Mouse (Mus musculus): Measurements from ENCODE around the gene Abhd12.
"Not testable (repeated sequence)": the region's sequence is repeated elsewhere in the genome, so short reads cannot be mapped to it uniquely, and the experiment has no call there.

Abhd12 gene

DNA sequence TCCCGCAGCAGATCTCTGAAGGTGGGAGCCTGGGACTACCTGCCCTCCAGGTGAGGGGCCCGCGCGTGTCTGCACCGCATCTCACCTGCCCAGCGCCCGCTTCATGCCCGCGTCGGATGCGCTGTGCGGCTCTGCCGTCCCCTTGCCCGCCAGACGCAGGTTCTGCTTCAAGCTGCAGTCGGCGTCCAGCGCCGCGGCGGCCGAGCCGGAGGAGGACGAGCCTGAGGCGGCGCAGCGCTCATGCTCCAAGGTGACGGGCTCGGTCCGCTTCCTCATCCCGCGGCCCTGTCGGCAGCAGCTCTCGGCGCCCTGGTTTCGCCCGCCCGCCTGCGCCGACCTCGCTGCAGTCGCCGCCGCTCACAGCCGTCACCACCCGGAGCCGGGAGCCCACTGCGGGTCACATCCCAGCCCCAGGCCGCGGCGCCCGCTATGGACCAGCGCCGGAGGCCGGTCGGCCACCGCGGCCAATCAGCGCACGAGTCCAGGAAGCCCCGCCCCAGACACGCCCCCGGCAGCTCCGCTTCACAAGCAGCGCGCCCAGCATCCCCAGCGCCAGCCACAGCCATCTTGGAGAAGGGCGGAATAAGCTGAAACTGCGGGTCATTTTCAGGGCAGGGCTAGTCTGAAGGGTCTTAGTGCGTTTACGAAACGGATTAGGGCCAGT, at the start of gene Abhd12:
TSS of gene Abhd12 (minus strand) at position 470 of the 664 bp plus-strand sequence.
- peak; percentile 95 for DNase-seq (ENCODE audit: low spot score)

DNA sequence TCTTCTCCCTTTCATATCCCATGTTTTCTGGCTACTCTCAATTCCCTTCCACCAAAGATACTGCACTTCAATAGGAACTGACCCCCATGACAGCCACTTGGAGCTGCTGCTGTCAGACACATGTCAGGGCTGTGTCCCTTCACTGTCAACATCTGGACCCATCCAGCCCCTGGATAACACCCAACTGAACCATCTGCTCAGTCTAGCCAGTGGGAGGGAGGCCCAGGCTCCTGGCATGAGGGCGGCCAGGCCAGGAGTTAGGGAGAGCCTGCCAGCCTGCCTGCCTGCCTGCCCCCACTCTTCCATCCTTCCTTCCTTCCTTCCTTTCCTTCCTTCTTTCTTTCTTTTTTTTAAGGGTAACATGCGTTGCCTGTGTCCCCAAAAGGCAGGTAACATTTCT, 46.7 kb upstream of the Abhd12 start:
- no peak for DNase-seq (ENCODE audit: low spot score)

DNA sequence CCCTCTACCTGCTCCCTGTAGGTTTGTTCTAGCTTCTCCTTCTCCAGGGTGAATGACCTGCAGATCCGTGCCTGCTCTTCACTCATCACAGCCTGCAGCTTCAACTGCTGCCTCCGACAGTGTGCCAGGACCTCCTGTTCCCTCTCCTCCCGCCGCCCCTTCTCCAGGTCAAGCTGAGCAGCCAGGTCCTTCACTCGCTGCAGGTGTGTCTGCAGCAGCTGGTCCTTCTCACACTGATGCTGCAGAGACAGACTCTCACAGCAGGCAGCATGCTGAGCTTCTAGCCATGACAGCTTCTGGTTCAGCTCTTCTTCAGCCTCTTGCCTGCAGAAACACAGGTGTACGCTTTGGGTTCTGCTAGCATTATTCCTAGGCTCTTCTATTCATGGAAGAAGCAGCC, 45.5 kb upstream of the Abhd12 start:
- no peak for DNase-seq (ENCODE audit: low spot score)

DNA sequence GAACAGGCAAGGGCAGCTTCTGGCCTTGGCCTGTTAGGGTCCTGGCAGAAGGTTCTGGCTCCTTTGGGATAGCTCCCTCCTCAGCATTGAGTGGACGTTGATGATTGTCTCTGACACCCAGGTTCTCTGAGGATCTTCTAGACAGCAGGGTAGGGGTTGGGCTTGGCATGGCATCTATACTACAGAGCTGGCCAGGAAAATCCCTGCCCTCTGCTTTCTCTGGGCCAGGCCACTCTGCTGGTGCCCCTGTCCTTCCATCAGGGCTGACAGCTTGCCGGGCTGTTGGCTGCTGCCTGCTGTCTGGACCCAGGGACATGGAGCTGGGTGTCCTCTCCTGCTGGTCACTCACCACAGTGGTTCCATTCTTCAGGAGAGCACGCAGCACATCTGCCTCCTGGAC, 45.1 kb upstream of the Abhd12 start:
- no peak for DNase-seq (ENCODE audit: low spot score)

DNA sequence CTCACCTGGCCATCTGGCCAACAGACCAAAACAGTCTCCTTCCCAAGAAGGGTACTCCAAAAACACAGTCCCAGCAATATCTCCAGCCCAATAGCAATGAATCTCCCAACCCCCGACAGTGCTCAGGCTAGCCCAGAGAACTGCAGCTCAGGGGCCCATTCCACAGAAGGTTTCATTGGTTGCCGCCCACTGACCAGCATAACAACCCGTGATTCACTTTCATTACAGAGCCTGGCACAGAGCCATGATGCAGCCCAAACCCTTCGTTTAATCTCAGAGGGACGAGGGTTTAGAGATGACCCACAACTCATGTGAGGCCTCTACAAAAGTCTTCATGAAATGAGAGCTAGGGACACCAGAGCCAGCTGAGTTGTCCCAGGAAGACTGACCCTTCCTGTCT, 44.2 kb upstream of the Abhd12 start:
- no peak for DNase-seq (ENCODE audit: low spot score)

DNA sequence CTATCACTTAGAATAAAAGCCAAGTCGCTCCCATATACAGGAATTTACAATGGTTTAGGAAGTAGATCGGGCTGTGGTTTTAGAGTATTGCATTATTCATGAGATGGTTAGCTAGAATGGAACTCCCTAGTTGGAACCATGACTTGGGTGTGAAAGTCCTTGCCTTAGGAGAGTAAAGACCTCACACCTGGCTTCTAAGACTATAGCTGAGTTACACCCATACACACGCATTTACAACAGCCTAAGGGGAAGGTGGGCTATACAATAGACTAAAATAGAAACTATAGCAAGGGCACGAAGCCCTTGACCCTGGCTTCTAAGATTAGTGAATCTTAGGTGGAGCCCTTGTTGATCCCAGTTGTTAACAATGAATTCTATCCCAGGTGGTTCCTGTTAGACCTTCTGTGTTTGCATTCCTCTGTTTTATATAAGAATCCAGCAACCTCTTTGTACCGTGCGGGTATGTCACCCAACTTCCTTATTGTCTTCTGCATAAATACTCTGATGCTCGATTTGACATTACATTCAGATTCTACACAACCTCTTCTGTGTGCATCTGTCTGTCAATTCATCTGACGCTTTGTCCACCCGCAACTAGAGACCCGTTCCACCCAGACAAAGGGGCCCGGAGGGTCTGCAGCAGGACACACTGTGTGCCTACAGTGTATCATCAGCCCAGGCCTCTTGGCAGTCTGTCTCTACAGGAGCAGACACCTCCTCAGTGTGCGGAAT, 43.5 kb upstream of the Abhd12 start:
- DNase-seq (ENCODE audit: low spot score) = not testable (repeated sequence)

DNA sequence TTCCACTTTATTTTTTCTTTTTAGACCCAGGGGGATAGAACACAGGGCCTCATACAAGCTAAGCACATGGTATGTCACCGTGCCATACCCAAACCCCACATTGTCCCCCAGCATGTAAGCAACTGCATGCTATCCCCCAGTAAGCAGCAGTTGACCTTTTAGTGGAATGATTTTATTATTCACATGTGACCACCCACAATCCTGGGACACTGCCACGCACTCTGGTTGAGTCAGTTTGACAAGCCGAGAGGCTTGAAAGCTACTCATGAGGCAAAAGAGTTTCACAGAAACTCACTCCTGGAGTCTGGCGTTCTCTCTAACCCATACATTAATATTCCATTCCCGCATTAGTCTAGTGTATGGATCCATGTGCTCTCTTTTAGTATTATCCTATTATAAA, 42.8 kb upstream of the Abhd12 start:
- not testable (repeated sequence) for DNase-seq (ENCODE audit: low spot score)

DNA sequence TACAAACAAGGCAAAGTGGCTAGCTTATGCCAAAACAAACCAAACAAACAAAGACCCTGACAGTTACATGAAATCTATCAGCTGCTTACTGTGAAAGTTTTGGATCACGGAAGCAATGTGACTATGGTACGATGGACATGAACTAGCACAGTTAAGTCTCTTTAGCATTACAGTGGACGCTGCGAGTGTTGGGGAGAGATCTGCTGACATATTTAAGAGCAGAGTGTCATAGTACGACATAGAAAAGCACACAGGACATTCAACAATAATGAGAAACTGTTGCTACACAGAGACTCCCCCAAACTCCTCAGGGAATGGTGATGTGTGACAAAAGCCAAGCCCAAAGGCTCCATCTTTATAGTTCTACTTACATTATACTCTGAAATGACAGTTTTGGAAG, 39.5 kb upstream of the Abhd12 start:
- DNase-seq (ENCODE audit: low spot score) = no peak

DNA sequence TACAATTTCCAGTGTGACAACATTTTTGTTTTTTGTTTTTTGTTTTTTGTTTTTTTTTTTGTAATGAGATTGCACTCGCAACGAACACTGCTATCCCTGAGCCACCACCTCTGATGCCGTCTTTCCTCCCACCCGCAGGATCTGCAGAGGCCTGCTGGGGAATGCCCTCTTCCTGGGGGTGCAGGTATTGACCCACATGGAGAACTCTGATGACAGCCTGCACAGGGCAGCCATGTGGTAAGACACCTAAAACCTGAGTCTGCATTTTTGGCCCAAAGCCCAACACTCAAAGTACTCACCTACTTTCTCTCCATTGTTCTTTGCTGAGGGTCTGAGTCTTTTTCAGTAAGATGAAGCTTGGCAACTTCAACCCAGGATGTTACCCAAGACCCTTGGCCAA, 30.1 kb upstream of the Abhd12 start:
- DNase-seq (ENCODE audit: low spot score) = no peak

DNA sequence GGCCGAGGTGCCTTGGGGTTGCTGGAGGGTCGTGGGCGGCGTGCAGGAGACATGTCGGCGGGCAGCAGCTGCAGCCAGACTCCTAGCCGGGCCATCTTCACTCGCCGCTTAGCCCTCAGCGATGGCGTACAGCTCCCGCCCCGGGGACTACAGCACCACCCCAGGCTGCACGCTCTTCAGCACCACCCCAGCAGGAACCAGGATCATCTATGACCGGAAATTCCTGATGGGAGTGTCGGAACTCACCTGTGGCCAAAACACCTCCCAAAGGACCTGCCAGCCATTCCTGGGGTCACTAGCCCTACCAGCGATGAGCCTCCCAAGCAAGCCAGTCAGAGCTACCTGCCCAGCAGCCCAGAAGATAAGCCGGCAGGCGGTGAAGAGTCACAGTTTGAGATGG, 28.9 kb upstream of the Abhd12 start:
- no peak for DNase-seq (ENCODE audit: low spot score)

DNA sequence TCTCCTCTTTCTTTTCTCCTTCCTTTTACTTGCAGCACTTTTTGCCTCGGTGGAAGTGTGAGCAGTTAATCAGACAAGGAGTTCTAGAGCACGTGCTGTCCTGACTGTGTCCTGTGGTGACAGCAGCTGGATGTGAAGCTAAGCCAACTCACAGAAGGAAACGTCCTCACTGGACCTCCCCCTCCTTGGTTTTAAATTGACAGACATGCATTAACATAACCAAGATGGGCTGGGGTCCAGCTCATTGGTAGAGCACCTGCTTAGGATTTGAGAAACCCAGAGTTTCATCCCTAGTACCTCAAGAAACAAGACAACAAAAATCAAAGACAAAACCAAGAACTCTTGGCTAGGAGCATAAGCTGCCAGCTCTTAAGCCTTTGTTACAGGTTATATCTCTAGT, 26.3 kb upstream of the Abhd12 start:
- DNase-seq (ENCODE audit: low spot score) = no peak

DNA sequence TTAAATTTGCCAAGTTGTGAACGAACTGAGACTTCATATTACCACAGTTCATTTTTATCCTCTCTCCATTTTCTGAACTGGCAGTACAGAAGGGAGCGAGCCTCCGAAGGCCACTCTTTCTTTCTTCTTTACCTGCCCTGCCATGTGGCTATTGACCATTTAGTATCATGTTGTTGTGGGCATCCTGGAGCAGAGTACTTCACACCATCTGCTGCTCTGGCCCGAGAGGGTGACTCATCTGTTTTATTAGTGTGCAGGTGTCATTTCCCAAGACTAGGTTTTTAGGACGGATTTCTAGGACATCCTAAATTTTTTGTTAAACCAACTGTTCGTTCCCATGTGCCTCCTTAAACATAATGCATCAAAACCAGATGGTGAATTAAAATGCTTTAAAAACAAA, 24.6 kb upstream of the Abhd12 start:
- DNase-seq (ENCODE audit: low spot score) = no peak

DNA sequence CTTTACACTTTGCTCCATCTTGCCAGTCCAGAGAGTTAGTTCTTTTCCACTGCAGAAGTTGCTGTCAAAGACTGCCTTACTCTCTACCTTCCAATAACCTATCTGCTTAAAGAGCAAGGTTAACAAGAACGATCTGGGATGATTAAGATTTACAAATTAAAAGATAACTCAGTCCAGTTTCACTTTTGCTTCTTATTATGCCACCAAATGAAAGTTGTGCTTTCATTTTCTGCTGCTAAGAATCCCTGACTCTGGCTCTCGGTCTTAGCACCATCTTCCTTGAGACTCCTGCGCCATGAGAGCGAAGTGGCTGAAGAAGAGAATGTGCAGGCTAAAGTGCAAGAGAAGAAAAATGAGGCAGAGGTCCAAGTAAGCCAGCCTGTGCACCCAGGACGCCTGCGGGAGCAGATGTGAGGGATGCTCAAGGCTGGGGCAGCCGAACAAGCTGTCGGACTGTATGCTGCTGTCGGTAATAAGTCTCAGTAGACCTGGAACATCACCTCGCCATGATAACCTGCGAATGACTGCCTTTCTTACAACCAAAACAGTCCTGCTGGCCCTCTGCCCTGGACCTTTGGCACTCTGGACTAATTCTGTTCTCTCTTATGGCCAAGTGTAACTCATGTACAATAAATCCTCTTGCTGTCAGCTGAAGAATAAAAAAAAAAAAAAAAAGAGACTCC, 22.6 kb upstream of the Abhd12 start:
- no peak for DNase-seq (ENCODE audit: low spot score)

DNA sequence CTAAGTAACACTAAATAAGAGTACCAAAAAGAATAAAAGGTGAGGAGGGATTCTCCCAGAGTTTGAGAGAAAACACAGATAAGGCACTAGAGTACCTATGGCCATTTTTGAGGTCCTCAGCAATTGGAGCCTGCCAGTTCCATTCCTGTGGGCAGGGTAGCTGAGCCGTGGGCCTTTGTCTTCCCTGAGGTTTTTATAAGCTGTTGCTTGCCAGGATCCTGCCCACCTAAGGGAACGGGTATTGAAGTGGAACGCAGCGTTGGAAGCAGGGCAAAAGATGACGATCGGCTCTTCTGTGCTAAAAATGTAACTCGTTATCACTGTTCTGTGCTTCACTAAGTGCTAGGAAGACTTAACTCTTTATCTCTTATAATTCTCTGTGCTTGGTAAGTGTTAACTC, 19.0 kb upstream of the Abhd12 start:
- no peak for DNase-seq (ENCODE audit: low spot score)

DNA sequence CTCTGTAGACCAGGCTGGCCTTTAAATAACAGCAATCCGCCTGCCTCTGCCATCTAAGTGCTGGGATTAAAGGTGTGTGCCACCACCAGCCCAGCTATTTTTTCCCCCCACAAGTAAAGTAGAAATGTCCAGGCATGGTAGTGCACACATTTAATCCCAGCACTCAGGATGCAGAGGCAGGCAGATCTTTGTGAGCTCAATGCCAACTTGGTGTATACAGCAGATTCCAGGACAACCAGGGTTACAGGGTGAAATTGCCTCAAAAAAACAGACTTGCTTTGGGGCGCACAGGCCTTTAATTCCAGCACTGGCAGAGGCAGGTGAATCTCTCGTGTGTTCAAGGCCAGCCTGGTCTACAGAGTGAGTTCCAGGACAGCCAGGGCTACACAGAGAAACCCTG, 18.5 kb upstream of the Abhd12 start:
- DNase-seq (ENCODE audit: low spot score) = no peak

DNA sequence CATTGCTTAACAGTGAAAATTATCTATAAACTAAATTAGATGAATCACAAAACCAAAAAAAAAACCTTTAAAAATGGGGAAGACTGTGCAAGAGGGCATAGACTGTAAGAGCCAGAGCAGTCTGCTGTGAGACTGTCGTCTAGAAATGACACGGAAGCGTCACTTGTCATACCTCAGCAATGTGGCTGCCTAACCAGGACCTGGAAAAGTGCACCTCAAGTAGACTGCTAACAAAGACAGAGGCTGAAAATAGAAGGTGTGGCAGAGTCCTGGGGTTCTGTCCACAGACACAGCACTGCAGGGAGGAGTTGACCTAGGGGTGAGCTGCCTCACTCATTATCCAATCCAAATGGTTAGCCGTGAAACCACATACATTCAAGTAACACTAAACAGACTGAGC, 17.6 kb upstream of the Abhd12 start:
- DNase-seq (ENCODE audit: low spot score) = no peak

DNA sequence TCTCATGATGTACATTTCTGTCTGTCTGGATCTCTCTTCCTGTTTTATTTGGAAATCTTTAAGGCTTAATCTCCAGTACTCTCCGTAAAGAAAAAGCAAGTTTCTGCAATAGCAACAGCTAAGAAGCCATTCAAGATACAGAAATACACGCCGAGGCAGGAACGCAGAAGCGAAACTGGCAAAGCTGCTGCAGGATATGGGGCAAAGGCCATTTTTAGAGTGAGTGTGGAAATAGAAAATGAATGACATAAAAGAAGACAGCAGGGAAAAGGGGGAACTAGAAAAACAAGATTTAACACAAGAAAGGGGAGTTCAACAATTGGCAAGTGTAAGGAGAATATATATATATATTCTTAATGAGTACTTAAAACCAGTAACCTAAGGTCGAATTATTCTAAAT, 17.2 kb upstream of the Abhd12 start:
- DNase-seq (ENCODE audit: low spot score) = no peak

DNA sequence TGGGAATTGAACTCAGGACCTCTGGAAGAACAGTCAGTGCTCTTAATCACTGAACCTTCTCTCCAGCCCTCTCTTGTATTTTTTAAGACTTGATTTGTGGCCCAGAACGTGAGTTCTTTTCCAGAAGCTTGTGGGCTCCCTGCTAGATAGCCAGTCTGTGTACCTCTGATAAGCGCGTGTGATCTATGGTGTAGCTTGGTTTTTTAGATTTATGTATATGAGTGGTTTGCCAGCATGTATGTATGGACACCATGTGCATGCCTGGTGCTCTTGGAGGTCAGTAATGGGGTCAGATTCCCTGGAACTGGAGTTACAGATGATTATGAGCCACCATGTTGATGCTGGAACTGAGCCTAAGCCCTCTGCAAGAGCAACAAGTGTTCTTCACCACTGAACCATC, 16.0 kb upstream of the Abhd12 start:
- DNase-seq (ENCODE audit: low spot score) = no peak

DNA sequence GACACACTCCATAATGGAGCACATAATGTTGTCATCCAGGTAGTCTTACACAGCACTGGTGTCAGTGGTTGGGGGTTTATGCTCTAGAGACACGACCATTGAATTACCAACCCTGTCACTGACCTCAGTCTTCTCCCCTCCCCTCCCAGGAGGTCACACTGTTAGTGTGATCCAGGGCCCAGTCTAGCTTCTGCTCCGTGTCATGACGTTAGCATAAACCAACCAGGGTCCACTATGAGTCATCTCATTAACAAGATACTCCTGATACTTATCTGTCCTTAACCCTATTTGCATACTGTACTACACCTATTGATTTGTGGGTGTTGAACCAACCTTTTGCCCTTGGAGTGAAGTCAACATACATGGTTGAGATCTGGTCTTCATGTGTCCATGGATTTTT, 14.2 kb upstream of the Abhd12 start:
- no peak for DNase-seq (ENCODE audit: low spot score)

DNA sequence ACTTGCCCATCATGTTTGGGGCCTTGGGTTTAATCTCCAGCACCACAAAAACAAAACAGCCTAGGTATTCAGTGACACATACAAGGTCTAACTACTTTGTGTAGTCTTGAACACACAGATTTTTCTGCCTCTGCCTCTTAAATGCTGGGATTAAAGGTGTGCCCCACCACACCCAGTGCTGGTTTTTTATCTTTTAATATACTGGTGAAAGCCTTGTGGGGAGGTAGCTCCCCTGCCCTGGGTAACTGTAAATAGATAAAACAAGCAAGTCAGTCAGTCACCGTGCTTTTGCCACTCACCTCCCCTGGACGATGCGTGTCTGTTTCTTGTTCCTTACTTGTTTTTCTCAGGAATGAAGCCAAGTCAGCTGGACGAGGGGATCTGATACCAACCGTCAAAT, 11.2 kb upstream of the Abhd12 start:
- no peak for DNase-seq (ENCODE audit: low spot score)

DNA sequence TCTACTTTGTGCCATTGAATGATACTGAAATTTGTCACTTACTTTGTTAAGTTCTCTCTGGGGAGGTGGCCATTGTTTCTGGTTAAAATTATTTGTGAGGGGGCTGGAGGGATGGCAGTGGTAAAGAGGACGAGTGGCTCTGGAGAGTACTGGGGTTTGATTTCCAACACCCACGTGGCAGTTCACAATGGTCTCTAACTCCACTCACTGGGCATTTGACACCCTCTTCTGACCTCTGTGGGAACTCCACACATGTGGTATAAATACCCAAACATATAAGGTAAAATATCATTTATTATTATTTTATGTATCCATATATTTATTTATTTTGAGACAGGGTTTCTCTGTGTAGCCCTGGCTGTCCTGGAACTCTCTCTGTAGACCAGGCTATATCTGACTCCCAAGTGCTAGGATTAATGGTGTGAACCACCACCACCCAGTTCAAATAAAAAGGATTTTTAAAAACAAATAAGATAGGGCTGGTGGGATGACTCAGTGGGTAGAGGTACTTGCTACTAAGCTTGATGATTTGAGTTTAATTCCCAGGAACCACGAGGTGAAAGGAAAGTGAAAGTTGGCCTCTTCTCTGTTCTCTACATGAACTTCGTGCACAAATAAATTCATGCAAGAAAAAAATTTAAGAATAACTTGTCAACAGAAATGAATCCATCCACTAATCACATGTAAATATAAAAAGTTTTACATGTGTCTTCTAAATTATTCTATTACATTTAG, 10.4 kb upstream of the Abhd12 start:
- no peak for DNase-seq (ENCODE audit: low spot score)

DNA sequence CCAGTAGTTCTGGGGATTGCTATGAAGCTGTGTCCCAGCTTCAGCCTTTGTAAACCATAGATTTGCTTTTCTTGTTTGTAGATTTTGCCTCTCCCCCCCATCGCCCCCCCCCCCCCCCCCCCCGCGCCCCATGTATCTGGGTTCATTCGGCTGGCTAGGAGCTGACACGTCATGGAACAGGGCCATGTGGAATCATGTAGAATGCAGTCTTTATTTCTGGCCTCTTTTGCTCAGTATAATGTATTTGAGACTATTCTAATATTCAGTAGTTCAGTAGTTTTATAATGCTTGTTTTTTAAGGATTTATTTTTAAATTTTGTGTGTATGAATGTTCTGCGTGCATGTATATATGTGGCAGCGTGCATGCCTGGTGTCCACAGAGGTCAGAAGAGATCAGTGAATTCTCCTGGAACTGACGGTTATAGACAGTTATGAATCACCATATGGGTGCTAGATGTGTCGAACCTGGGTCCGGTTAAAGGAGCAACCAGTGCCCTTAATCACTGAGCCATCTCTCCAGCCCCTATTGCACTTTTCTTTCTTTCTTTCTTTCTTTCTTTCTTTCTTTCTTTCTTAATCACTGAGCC, 5.8 kb upstream of the Abhd12 start:
- no peak for DNase-seq (ENCODE audit: low spot score)
